Comparison of ENCODE assay signal across 8 mouse cellular contexts in genomic region chr10:86021749-86022473, GRCm38 (mm10). TPM values are rescaled to one million over a fixed set of nuclear protein-coding genes. Genes with fewer than 3 reads are reported as not detected.
DNase-seq lines count a peak whose midpoint lies in the region; ATAC-seq and TF ChIP-seq lines count a peak whose summit lies in the region.

TSS of gene Fbxo7 (plus strand) at chr10:86021972.

- peak within 1 kb of the TSS; percentile 65 for H3K4me2 ChIP-seq in hindbrain, embryonic 14.5 days (replicated peaks)

- peak; percentile 95 for ATAC-seq in Patski
- peak; percentile 97 for ATAC-seq in hindbrain, embryonic 14.5 days (ENCODE audit: low FRiP score)

- H3K9ac ChIP-seq in hindbrain, embryonic 14.5 days, result peak within 1 kb of the TSS; percentile 73

- in situ Hi-C loops in Patski (cut with MboI; ENCODE audit: low pct_unique_long_range_greater_than_20kb), result no loop called here

- peak within 1 kb of the TSS; percentile 78 for H3K27ac ChIP-seq in hindbrain, embryonic 14.5 days

- H3K36me3 ChIP-seq in hindbrain, embryonic 14.5 days (replicated peaks; ENCODE audit: control insufficient read depth, insufficient read depth), result 0 out of 2 replicates have a peak, but pooled peaks cover 3% of the 10 kb centered on the region

- CTCF ChIA-PET in Patski (lab: Charles Lee), result interaction anchor here (0.6 to 4.0 kb wide), 41 partner anchors 9 to 998 kb away, joined by 3 to 15 read pairs (median 4); partner anchors contain the start of genes Rtcb and Timp3

- H3K4me3 ChIP-seq in hindbrain, embryonic 14.5 days (replicated peaks; ENCODE audit: low read length), result peak within 1 kb of the TSS; percentile 77

- H3K4me1 ChIP-seq in hindbrain, embryonic 14.5 days (replicated peaks; ENCODE audit: control insufficient read depth, insufficient read depth, low read length), result peaks cover 9% of the 10 kb centered on the region; the same call in 1 of the 2 replicates

- H3K9me3 ChIP-seq in hindbrain, embryonic 14.5 days (ENCODE audit: control insufficient read depth, low read length), result no peaks in the 10 kb centered on the region

- DNase-seq in Patski (ENCODE audit: low read depth, low spot score), result peak; percentile 43
- DNase-seq in cerebellum, postnatal 14 days, result peak; percentile 96
- peak; percentile 73 to 82 for DNase-seq in frontal cortex, postnatal 25 days (ENCODE audit: low spot score in 2 of 2)
- DNase-seq in hindbrain, embryonic 14.5 days (ENCODE audit: low spot score), result peak; percentile 96
- peak; percentile 84 to 86 for DNase-seq in layer of hippocampus, postnatal 36 days
- peak; percentile 91 for DNase-seq in lung, postnatal 36 days
- DNase-seq in retina, postnatal 1 day, result peak; percentile 94
- peak; percentile 82 to 85 for DNase-seq in urinary bladder, adult 18-20 months (ENCODE audit: low spot score in 2 of 2)

- POLR2A ChIA-PET in Patski (lab: Charles Lee), result interaction anchor here (0.6 to 0.7 kb wide), 2 partner anchors 41 to 360 kb away, joined by 3 to 4 read pairs; no protein-coding TSS in a partner anchor

- no peaks in the 10 kb centered on the region for H3K27me3 ChIP-seq in Patski
- no peaks in the 10 kb centered on the region for H3K27me3 ChIP-seq in hindbrain, embryonic 14.5 days (ENCODE audit: control insufficient read depth, insufficient read depth, low read length)

- under 1% methylated on average over 82 of the region's 82 CpGs for WGBS in hindbrain, embryonic 14.5 days

- TF ChIP-seq CTCF in Patski (IDR thresholded peaks at IDR 0.05), result peak; percentile 100

RNA-seq across cellular contexts. Expression of gene Fbxo7, which starts in this region (rescaled TPM):
- 38.1 TPM for polyA plus RNA-seq in Patski (2021)
- polyA plus RNA-seq in hindbrain, embryonic 14.5 days (2014; fragmentation: Nextera tagmentation; extraction: Ambion mirVana), result 22.3 and 24.7 TPM in 2 replicates
- total RNA-seq in layer of hippocampus, postnatal 36 days (2021), result 10 to 100 TPM; 22.2 to 24.8 TPM

Comparison
In these comparisons a context has a peak if more than half of its experiments do, and no peak if none do; other contexts are left out.
1. Peak in every context shown above with its lines: DNase-seq, ATAC-seq, H3K4me3 ChIP-seq and H3K27ac ChIP-seq.
2. DNase-seq: peak in every context shown above with its lines; median percentile 96 in cerebellum, postnatal 14 days; 96 in hindbrain, embryonic 14.5 days; 94 in retina, postnatal 1 day; 91 in lung, postnatal 36 days; 85 in layer of hippocampus, postnatal 36 days; 84 in urinary bladder, adult 18-20 months; 78 in frontal cortex, postnatal 25 days; 43 in Patski.